Mouse (Mus musculus) cerebellum, adult 2 months (tissue): ENCODE data around the gene Tmem171.

Experiments
- CTCF ChIP-seq: fragments of 200-500 bp; IDR thresholded peaks from 2 replicates; pipeline ENCODE4 v1.5.1; 2011; ENCODE audit warnings: low read depth, mild to moderate bottlenecking, control low read depth, low read length, moderate library complexity, borderline replicate concordance; ENCODE audit not compliant: insufficient read depth
- POLR2A ChIP-seq: fragments of 200-500 bp; IDR thresholded peaks from 2 replicates; pipeline ENCODE4 v1.6.1; 2011; ENCODE audit warnings: low read length, control low read depth, borderline replicate concordance; ENCODE audit not compliant: insufficient read depth

DNA sequence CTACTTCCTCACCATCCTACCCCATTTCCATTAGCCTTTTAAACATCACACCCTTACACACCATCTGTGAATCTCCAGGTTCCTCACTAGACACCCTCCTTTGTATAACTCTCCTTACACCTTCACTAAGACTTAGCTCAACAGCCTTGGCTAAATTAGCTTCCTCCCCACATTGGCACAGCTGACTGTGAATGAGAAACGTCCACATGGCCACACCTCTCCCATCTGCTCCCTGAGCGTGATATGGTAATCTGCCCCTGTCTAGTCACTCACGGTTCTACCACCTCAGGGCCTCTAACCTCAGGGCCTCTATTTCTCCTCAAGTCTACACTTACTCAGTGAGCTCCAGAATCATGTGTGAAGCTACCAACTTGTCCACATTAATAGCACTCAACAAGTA is 38.7 kb upstream of the Tmem171 start:
- TF ChIP-seq POLR2A (no peak), CTCF (no peak)
